Mouse (Mus musculus): ENCODE data around the gene Nsa2.
A peak's percentile ranks its signal among the peaks of the same experiment; 100 is the strongest.
"Not testable (repeated sequence)": the region's sequence is repeated elsewhere in the genome, so short reads cannot be mapped to it uniquely, and the experiment has no call there.

Nsa2 gene

GRCm38 (mm10) chr13:97137466-97138400, at the start of gene Nsa2, which contains the start of gene Gfm2:
Gene Nsa2 (minus strand): TSS chr13:97137937.
Gene Gfm2 (plus strand): TSS chr13:97137937.
- peak; percentile 97 for DNase-seq (ENCODE audit: low spot score)

- DNase-seq (ENCODE audit: low spot score), result no peak
Observed at GRCm38 (mm10) chr13:97186346-97186745, 48.6 kb upstream of the Nsa2 start.

GRCm38 (mm10) chr13:97184656-97185055, 46.9 kb upstream of the Nsa2 start:
- DNase-seq (ENCODE audit: low spot score), result no peak

- no peak for DNase-seq (ENCODE audit: low spot score)
Observed at GRCm38 (mm10) chr13:97184168-97184567, 46.4 kb upstream of the Nsa2 start.

GRCm38 (mm10) chr13:97182821-97183220, 45.1 kb upstream of the Nsa2 start:
- DNase-seq (ENCODE audit: low spot score), result no peak

GRCm38 (mm10) chr13:97180113-97180828, 42.5 kb upstream of the Nsa2 start:
- DNase-seq (ENCODE audit: low spot score), result no peak

GRCm38 (mm10) chr13:97178943-97179342, 41.2 kb upstream of the Nsa2 start:
- no peak for DNase-seq (ENCODE audit: low spot score)

GRCm38 (mm10) chr13:97176731-97177130, 39.0 kb upstream of the Nsa2 start:
- DNase-seq (ENCODE audit: low spot score), result no peak

GRCm38 (mm10) chr13:97175520-97176264, 38.0 kb upstream of the Nsa2 start:
- DNase-seq (ENCODE audit: low spot score), result no peak

GRCm38 (mm10) chr13:97145834-97146233, 8.1 kb upstream of the Nsa2 start:
- DNase-seq (ENCODE audit: low spot score), result peak; percentile 84

- DNase-seq (ENCODE audit: low spot score), result no peak
Observed at GRCm38 (mm10) chr13:97142321-97142720, 4.6 kb upstream of the Nsa2 start.

GRCm38 (mm10) chr13:97138404-97138931, 731 bp upstream of the Nsa2 start:
- not testable (repeated sequence) for DNase-seq (ENCODE audit: low spot score)

- not testable (repeated sequence) for DNase-seq (ENCODE audit: low spot score)
Observed at GRCm38 (mm10) chr13:97130413-97130812, 7.3 kb downstream of the Nsa2 start.

GRCm38 (mm10) chr13:97129654-97130053, 8.1 kb downstream of the Nsa2 start:
- DNase-seq (ENCODE audit: low spot score), result not testable (repeated sequence)

GRCm38 (mm10) chr13:97121341-97121740, 16.4 kb downstream of the Nsa2 start:
- DNase-seq (ENCODE audit: low spot score), result no peak

- DNase-seq (ENCODE audit: low spot score), result no peak
Observed at GRCm38 (mm10) chr13:97109046-97109445, 28.7 kb downstream of the Nsa2 start.

GRCm38 (mm10) chr13:97107721-97108120, 30.0 kb downstream of the Nsa2 start:
- DNase-seq (ENCODE audit: low spot score), result not testable (repeated sequence)

- DNase-seq (ENCODE audit: low spot score), result no peak
Observed at GRCm38 (mm10) chr13:97104996-97105395, 32.7 kb downstream of the Nsa2 start.

GRCm38 (mm10) chr13:97099187-97099852, 38.4 kb downstream of the Nsa2 start, which contains the start of gene Gm6169:
Gene Gm6169 (minus strand): TSS chr13:97099237.
- DNase-seq (ENCODE audit: low spot score), result peak; percentile 80

GRCm38 (mm10) chr13:97095726-97096125, 42.0 kb downstream of the Nsa2 start:
- DNase-seq (ENCODE audit: low spot score), result no peak

- peak; percentile 89 for DNase-seq (ENCODE audit: low spot score)
Observed at GRCm38 (mm10) chr13:97088183-97088582, 49.6 kb downstream of the Nsa2 start.
